In genomic region chr1:172324725-172325124, GRCm38 (mm10) we compare ENCODE assay signal across 9 mouse cellular contexts. TPM values are rescaled to one million over a fixed set of nuclear protein-coding genes. Genes with fewer than 3 reads are reported as not detected.
A peak's percentile ranks its signal among the peaks of the same experiment; 100 is the strongest.
DNase-seq lines count a peak whose midpoint lies in the region; ATAC-seq and TF ChIP-seq lines count a peak whose summit lies in the region.
"Had no signal": no experiment of that assay in that cellular context is flagged by ENCODE, and none has a peak within 500 bp of the region (broad histone marks: within the 10 kb centered on the region; RNA-seq: fewer than 3 reads in every experiment).

No protein-coding gene starts in this region.

- H3K4me1 ChIP-seq in heart, adult 2 months (ENCODE audit: control insufficient read depth, insufficient read depth, low read length), result no peaks in the 10 kb centered on the region
- no peaks in the 10 kb centered on the region for H3K4me1 ChIP-seq in kidney, postnatal 0 days (replicated peaks; ENCODE audit: insufficient read depth, low read length)
- peaks cover 5% of the 10 kb centered on the region; the same call in 1 of the 2 replicates for H3K4me1 ChIP-seq in lung, embryonic 16.5 days (replicated peaks; ENCODE audit: control insufficient read depth, insufficient read depth, low read length)

- peak; percentile 96 for TF ChIP-seq CTCF in heart, adult 2 months (IDR thresholded peaks at IDR 0.05)
- peak; percentile 95 for TF ChIP-seq CTCF in kidney, postnatal 0 days (IDR thresholded peaks at IDR 0.05; ENCODE audit: low read depth)

- H3K27me3 ChIP-seq in heart, adult 2 months (ENCODE audit: control insufficient read depth, insufficient read depth, low read length), result peaks cover 11% of the 10 kb centered on the region; the same call in 1 of the 2 replicates
- peaks cover 26% of the 10 kb centered on the region for H3K27me3 ChIP-seq in kidney, postnatal 0 days (ENCODE audit: insufficient read depth, low read length)
- H3K27me3 ChIP-seq in lung, embryonic 16.5 days (ENCODE audit: control insufficient read depth, insufficient read depth, low read depth, low read length), result peaks cover 48% of the 10 kb centered on the region

- ATAC-seq in kidney, postnatal 0 days (replicated peaks; ENCODE audit: low FRiP score, low read depth), result peak; percentile 56; the same call in 1 of the 2 replicates
- peak; percentile 74 for ATAC-seq in lung, embryonic 16.5 days (ENCODE audit: low read depth)

- H3K9me3 ChIP-seq in kidney, postnatal 0 days (replicated peaks; ENCODE audit: low read length), result no peaks in the 10 kb centered on the region
- H3K9me3 ChIP-seq in lung, embryonic 16.5 days (ENCODE audit: control insufficient read depth, low read length), result peaks cover 2% of the 10 kb centered on the region; the same call in 1 of the 2 replicates

- H3K4me3 ChIP-seq in heart, adult 2 months, result no peak overlapping the region
- H3K4me3 ChIP-seq in kidney, postnatal 0 days (replicated peaks; ENCODE audit: low read depth, low read length), result no peak overlapping the region
- no peak overlapping the region for H3K4me3 ChIP-seq in lung, embryonic 16.5 days (ENCODE audit: low read length)

- 24% methylated on average over 7 of the region's 7 CpGs for WGBS in heart, adult 2 months
- WGBS in kidney, postnatal 0 days, result 16% methylated on average over 7 of the region's 7 CpGs
- 15% methylated on average over 7 of the region's 7 CpGs for WGBS in lung, embryonic 16.5 days

- TF ChIP-seq POLR2A in heart, adult 2 months (IDR thresholded peaks at IDR 0.05; ENCODE audit: insufficient read depth, low read depth, low read length), result no peak

- H3K4me2 ChIP-seq in kidney, postnatal 0 days (ENCODE audit: low read length), result no peak overlapping the region
- H3K4me2 ChIP-seq in lung, embryonic 16.5 days (ENCODE audit: low read depth, low read length), result no peak overlapping the region

- TF ChIP-seq EP300 in heart, adult 2 months (IDR thresholded peaks at IDR 0.05; ENCODE audit: insufficient read depth, low read depth, low read length), result 0 out of 2 replicates have a peak, but pooled peaks have one; percentile 42

- no peaks in the 10 kb centered on the region for H3K79me2 ChIP-seq in heart, adult 2 months (replicated peaks; ENCODE audit: control insufficient read depth, insufficient read depth, low read length)

- H3K36me3 ChIP-seq in heart, adult 2 months (ENCODE audit: control insufficient read depth, insufficient read depth, low read length), result no peaks in the 10 kb centered on the region
- no peaks in the 10 kb centered on the region for H3K36me3 ChIP-seq in kidney, postnatal 0 days (ENCODE audit: insufficient read depth, low read length)
- H3K36me3 ChIP-seq in lung, embryonic 16.5 days (ENCODE audit: control insufficient read depth, insufficient read depth, low read length), result no peaks in the 10 kb centered on the region

- no peak overlapping the region for H3K9ac ChIP-seq in heart, adult 2 months (ENCODE audit: low read depth, low read length)
- H3K9ac ChIP-seq in kidney, postnatal 0 days (ENCODE audit: low read depth, low read length), result no peak overlapping the region
- H3K9ac ChIP-seq in lung, embryonic 16.5 days (ENCODE audit: low read length), result no peak overlapping the region

- DNase-seq in CD8-positive naive resting alpha-beta T cell, adult 2 months (ENCODE audit: low read depth in 2 of 2, low spot score in 2 of 2), result peak; percentile 56 to 63
- peak; percentile 77 to 92 for DNase-seq in adrenal gland, adult (ENCODE audit: inconsistent age in 2 of 2, low spot score in 1 of 2)
- DNase-seq in embryo, embryonic 10 days (ENCODE audit: low spot score), result peak; percentile 93
- peak; percentile 72 to 79 for DNase-seq in heart, adult 2 months
- peak; percentile 92 for DNase-seq in kidney, postnatal 0 days (ENCODE audit: low spot score)
- peak; percentile 94 for DNase-seq in retina, embryonic 14.5 days (ENCODE audit: low spot score)
- peak; percentile 59 to 65 for DNase-seq in thymus, postnatal 36 days

- no peak overlapping the region for H3K27ac ChIP-seq in heart, adult 2 months
- no peak overlapping the region for H3K27ac ChIP-seq in kidney, postnatal 0 days
- no peak overlapping the region for H3K27ac ChIP-seq in lung, embryonic 16.5 days (ENCODE audit: low read length)

- intact Hi-C loops in heart, adult 2 months (cut with DNase I), result loop anchor here (1.0 kb wide), 1 partner anchor 205 kb away; no protein-coding TSS in a partner anchor

RNA-seq across cellular contexts. Expression of gene Kcnj9, which starts 4.4 kb away (rescaled TPM):
- total RNA-seq in heart, adult 2 months (2021), result not detected
- 0.04 and 0.06 TPM in 2 replicates for polyA plus RNA-seq in heart, adult 2 months (2012; rRNA removed)
- 0.03 and 0.06 TPM in 2 replicates for polyA plus RNA-seq in kidney, postnatal 0 days (2015; fragmentation: Nextera tagmentation; extraction: Ambion mirVana)
- not detected in 2 replicates for polyA plus RNA-seq in lung, embryonic 16.5 days (2015; fragmentation: Nextera tagmentation; extraction: Ambion mirVana)
- polyA plus RNA-seq: heart, embryonic 16.5 days had no signal

RNA-seq across cellular contexts. Expression of gene Kcnj10, which starts 16.3 kb away (rescaled TPM):
- total RNA-seq in heart, adult 2 months (2021), result under 1 TPM; 0.07 to 0.08 TPM
- 0.26 and 0.27 TPM in 2 replicates for polyA plus RNA-seq in heart, adult 2 months (2012; rRNA removed)
- polyA plus RNA-seq in kidney, postnatal 0 days (2015; fragmentation: Nextera tagmentation; extraction: Ambion mirVana), result 3.3 and 4.2 TPM in 2 replicates
- polyA plus RNA-seq in lung, embryonic 16.5 days (2015; fragmentation: Nextera tagmentation; extraction: Ambion mirVana), result 0.15 and 0.20 TPM in 2 replicates

RNA-seq across cellular contexts. Expression of gene Atp1a2, which starts 26.9 kb away (rescaled TPM):
- 100 to 1,000 TPM; 462 to 588 TPM for total RNA-seq in heart, adult 2 months (2021)
- polyA plus RNA-seq in heart, adult 2 months (2012; rRNA removed), result 319 and 349 TPM in 2 replicates
- polyA plus RNA-seq in kidney, postnatal 0 days (2015; fragmentation: Nextera tagmentation; extraction: Ambion mirVana), result 1.6 and 2.0 TPM in 2 replicates
- 6.2 and 6.7 TPM in 2 replicates for polyA plus RNA-seq in lung, embryonic 16.5 days (2015; fragmentation: Nextera tagmentation; extraction: Ambion mirVana)

RNA-seq across cellular contexts. Expression of gene Pigm, which starts 51.6 kb away (rescaled TPM):
- total RNA-seq in heart, adult 2 months (2021), result 1 to 10 TPM; 3.8 to 4.2 TPM
- 3.3 and 3.7 TPM in 2 replicates for polyA plus RNA-seq in heart, adult 2 months (2012; rRNA removed)
- polyA plus RNA-seq in kidney, postnatal 0 days (2015; fragmentation: Nextera tagmentation; extraction: Ambion mirVana), result 5.8 and 6.1 TPM in 2 replicates
- polyA plus RNA-seq in lung, embryonic 16.5 days (2015; fragmentation: Nextera tagmentation; extraction: Ambion mirVana), result 5.0 and 6.2 TPM in 2 replicates

Comparison
In these comparisons a context has a peak if more than half of its experiments do, and no peak if none do; other contexts are left out.
1. RNA of gene Atp1a2, which starts 26.9 kb away (polyA plus RNA-seq): 319 to 349 TPM in heart, adult 2 months; 6.2 to 6.7 TPM in lung, embryonic 16.5 days and 1.6 to 2.0 TPM in kidney, postnatal 0 days; every median in the first group is over 10 times any median in the second.
2. Peak in every context shown above with its lines, with median percentiles within 50 percentile points of each other: DNase-seq.